ENCODE assay signal across 20 mouse cellular contexts in genomic region chr1:125438826-125439225, GRCm38 (mm10). TPM values are rescaled to one million over a fixed set of nuclear protein-coding genes. Genes with fewer than 3 reads are reported as not detected.
DNase-seq lines count a peak whose midpoint lies in the region; ATAC-seq and TF ChIP-seq lines count a peak whose summit lies in the region.
"Had no signal": no experiment of that assay in that cellular context is flagged by ENCODE, and none has a peak within 500 bp of the region (broad histone marks: within the 10 kb centered on the region; RNA-seq: fewer than 3 reads in every experiment).

No protein-coding gene starts in this region.

- peaks cover 60% of the 10 kb centered on the region for H3K4me1 ChIP-seq in megakaryocyte, embryonic 14.5 days
- peaks cover 31% of the 10 kb centered on the region; the same call in 1 of the 2 replicates for H3K4me1 ChIP-seq in spleen, adult 2 months (ENCODE audit: control insufficient read depth, insufficient read depth, insufficient read length)
- H3K4me1 ChIP-seq: embryonic facial prominence, embryonic 12.5 days had no signal

- H3K4me3 ChIP-seq in megakaryocyte, embryonic 14.5 days (replicated peaks), result peak overlapping the region; percentile 34
- H3K4me3 ChIP-seq in spleen, adult 2 months (ENCODE audit: extremely low read depth, insufficient read depth, insufficient read length), result no peak overlapping the region
- H3K4me3 ChIP-seq: embryonic facial prominence, embryonic 12.5 days; forebrain, embryonic 15.5 days; heart, embryonic 15.5 days; hindbrain, embryonic 13.5 days had no signal

- TF ChIP-seq CTCF in spleen, adult 2 months (IDR thresholded peaks at IDR 0.05; ENCODE audit: extremely low read depth, insufficient read depth, insufficient read length, insufficient replicate concordance), result no peak

- ATAC-seq in megakaryocyte, adult 5-6 weeks (ENCODE audit: poor library complexity, severe bottlenecking), result no peak
- ATAC-seq: forebrain, embryonic 15.5 days had no signal

- no peaks in the 10 kb centered on the region for H3K9me3 ChIP-seq in megakaryocyte, embryonic 14.5 days
- H3K9me3 ChIP-seq: embryonic facial prominence, embryonic 12.5 days; forebrain, embryonic 15.5 days; heart, embryonic 15.5 days; hindbrain, embryonic 13.5 days had no signal

- WGBS in spleen, adult 2 months, result 57% methylated on average over 2 of the region's 2 CpGs

- H3K27me3 ChIP-seq in megakaryocyte, embryonic 14.5 days (replicated peaks), result no peaks in the 10 kb centered on the region
- H3K27me3 ChIP-seq in spleen, adult 2 months (ENCODE audit: control insufficient read depth, insufficient read depth, low read length), result no peaks in the 10 kb centered on the region
- no peaks in the 10 kb centered on the region for H3K27me3 ChIP-seq in splenic B cell, adult 2 months (ENCODE audit: control insufficient read depth, insufficient read depth, low read length, poor library complexity, severe bottlenecking)
- H3K27me3 ChIP-seq: embryonic facial prominence, embryonic 12.5 days; heart, embryonic 15.5 days; hindbrain, embryonic 13.5 days had no signal

- peak; percentile 88 for DNase-seq in heart, adult 11 months
- DNase-seq in heart, adult 8-10 months (ENCODE audit: low spot score), result no peak
- DNase-seq in spleen, adult 2 months (ENCODE audit: low read depth in 1 of 2, low spot score in 2 of 2), result peak; percentile 50 to 64
- peak; percentile 82 for DNase-seq in splenic B cell, adult 2 months (ENCODE audit: low read depth, low spot score)
- no peak for DNase-seq in embryo, embryonic 10.5 days (ENCODE audit: low spot score)
- DNase-seq in right cerebral cortex, adult 2 months (ENCODE audit: low spot score in 2 of 2), result no peak
- DNase-seq: adrenal gland, adult 2 months; adrenal gland, postnatal 25 days; cerebellum, adult 11 months; cerebellum, adult 8-10 months; cerebellum, postnatal 14 days; gastrocnemius, postnatal 36 days; heart, adult 18-20 months; heart, postnatal 14 days had no signal

- TF ChIP-seq POLR2A in spleen, adult 2 months (IDR thresholded peaks at IDR 0.05; ENCODE audit: low read depth, low read length), result no peak

- H3K27ac ChIP-seq in spleen, adult 2 months (ENCODE audit: insufficient read depth, low read length), result peak overlapping the region; percentile 9
- H3K27ac ChIP-seq: embryonic facial prominence, embryonic 12.5 days; forebrain, embryonic 15.5 days; heart, embryonic 15.5 days; hindbrain, embryonic 13.5 days had no signal

- no peaks in the 10 kb centered on the region for H3K36me3 ChIP-seq in megakaryocyte, embryonic 14.5 days (replicated peaks; ENCODE audit: low read length)
- H3K36me3 ChIP-seq in spleen, adult 2 months (ENCODE audit: control insufficient read depth, insufficient read depth, low read length), result no peaks in the 10 kb centered on the region
- no peaks in the 10 kb centered on the region for H3K36me3 ChIP-seq in splenic B cell, adult 2 months (ENCODE audit: control insufficient read depth, insufficient read depth, low read length, poor library complexity, severe bottlenecking)
- H3K36me3 ChIP-seq: embryonic facial prominence, embryonic 12.5 days; forebrain, embryonic 15.5 days; heart, embryonic 15.5 days; hindbrain, embryonic 13.5 days had no signal

RNA-seq across cellular contexts. Expression of gene Actr3, which starts 3.3 kb away (rescaled TPM):
- 100 to 1,000 TPM in 2 of 4 experiments, 10 to 100 TPM in 2; 93.7 to 107 (median 101) TPM for total RNA-seq in heart, adult 8-10 months (2022)
- polyA plus RNA-seq in megakaryocyte, embryonic 14.5 days (2012; ENCODE audit: insufficient read depth, low replicate concordance), result 218 and 269 TPM in 2 replicates
- 1,201 and 1,297 TPM in 2 replicates for total RNA-seq in megakaryocyte, adult 5-6 weeks (2015)
- total RNA-seq in megakaryocyte, adult 5-6 weeks (2017), result 1,894 and 2,105 TPM in 2 replicates
- 80.7 and 89.6 TPM in 2 replicates for polyA plus RNA-seq in spleen, adult 2 months (2012; rRNA removed)

Comparison
In these comparisons a context has a peak if more than half of its experiments do, and no peak if none do; other contexts are left out.
1. DNase-seq: peak in heart, adult 11 months (single experiment), spleen, adult 2 months (2 of 2) and splenic B cell, adult 2 months (single experiment); none in heart, adult 8-10 months (single experiment), embryo, embryonic 10.5 days (single experiment) and right cerebral cortex, adult 2 months (0 of 2).
2. RNA of gene Actr3, which starts 3.3 kb away (total RNA-seq): 1,201 to 2,105 TPM in megakaryocyte, adult 5-6 weeks; 93.7 to 107 TPM in heart, adult 8-10 months; every median in the first group is over 10 times any median in the second.